Mouse (Mus musculus) hindbrain, embryonic 15.5 days (tissue): ENCODE measurements around the gene Cux1. TPM values are rescaled to one million over a fixed set of nuclear protein-coding genes. Genes with fewer than 3 reads are reported as not detected.

Experiments
- ATAC-seq: fragments of 200-750 bp; cut with Nextera tagmentation; 2 replicates; pipeline ENCODE4 v1.8.0; 2017; ENCODE audit warnings: low read depth, moderate number of reproducible peaks, moderate TSS enrichment; ENCODE audit not compliant: low FRiP score
- H3K27ac ChIP-seq: fragments of 300-500 bp; sonication (generic); replicated peaks from 2 replicates; pipeline ENCODE4 v1.5.1; 2015; ENCODE audit warnings: mild to moderate bottlenecking, inconsistent platforms
- H3K27me3 ChIP-seq: fragments of 300-500 bp; sonication (generic); 2 replicates; pipeline ENCODE4 v1.6.1; 2015; ENCODE audit warnings: control low read depth, inconsistent platforms
- H3K36me3 ChIP-seq: fragments of 300-500 bp; sonication (generic); 2 replicates; pipeline ENCODE4 v1.6.1; 2015; ENCODE audit warnings: control low read depth, inconsistent platforms
- H3K4me1 ChIP-seq: fragments of 300-500 bp; sonication (generic); replicated peaks from 2 replicates; pipeline ENCODE4 v1.6.1; 2015; ENCODE audit warnings: control low read depth, inconsistent platforms
- H3K4me2 ChIP-seq: fragments of 300-500 bp; sonication (generic); 2 replicates; pipeline ENCODE4 v1.6.1; 2015; ENCODE audit warnings: moderate library complexity, mild to moderate bottlenecking, inconsistent platforms
- H3K4me3 ChIP-seq: fragments of 300-500 bp; sonication (generic); 2 replicates; pipeline ENCODE4 v1.5.1; 2015; ENCODE audit warnings: mild to moderate bottlenecking, inconsistent platforms
- H3K9ac ChIP-seq: fragments of 300-500 bp; sonication (generic); 2 replicates; pipeline ENCODE4 v1.6.1; 2015; ENCODE audit warnings: inconsistent platforms
- H3K9me3 ChIP-seq: fragments of 300-500 bp; sonication (generic); 2 replicates; pipeline ENCODE4 v1.6.1; 2016; ENCODE audit warnings: control low read depth, inconsistent platforms
- WGBS: fragments of 180-500 bp; shearing (Covaris S2); methylation state at CpG from one replicate; pipeline ENCODE4 v1.1.7; 2015; 5-methylcytosine and 5-hydroxymethylcytosine counted together
- polyA plus RNA-seq: library from polyadenylated mRNA; unstranded; fragments of >200 nt; fragmentation: Nextera tagmentation; extraction: Ambion mirVana; gene quantifications from 2 replicates; pipeline ENCODE4 v1.2.1, GENCODE M21; 2015

The Cux1 gene
- polyA plus RNA-seq, 1 experiment from 2014 or later: 106 TPM

GRCm38 (mm10) chr5:136494927-136495326 lies 72.4 kb downstream of the Cux1 start:
- WGBS: 65% methylated on average over 7 of the region's 7 CpGs
- Histone ChIP-seq H3K27me3 (no peaks in the 10 kb centered on the region), H3K4me2 (no peak overlapping the region), H3K4me3 (no peak overlapping the region), H3K9me3 (no peaks in the 10 kb centered on the region), H3K27ac (no peak overlapping the region), H3K36me3 (no peaks in the 10 kb centered on the region), H3K9ac (no peak overlapping the region), H3K4me1 (peaks cover 20% of the 10 kb centered on the region)
- ATAC-seq: no peak

- Histone ChIP-seq H3K27me3 (no peaks in the 10 kb centered on the region), H3K4me2 (no peak overlapping the region), H3K9me3 (no peaks in the 10 kb centered on the region), H3K4me1 (peaks cover 13% of the 10 kb centered on the region), H3K27ac (no peak overlapping the region), H3K9ac (no peak overlapping the region), H3K36me3 (no peaks in the 10 kb centered on the region), H3K4me3 (no peak overlapping the region)
- no peak for ATAC-seq
- WGBS: 92% methylated on average over 2 of the region's 2 CpGs
Observed at GRCm38 (mm10) chr5:136494288-136494687, 73.0 kb downstream of the Cux1 start.

DNA sequence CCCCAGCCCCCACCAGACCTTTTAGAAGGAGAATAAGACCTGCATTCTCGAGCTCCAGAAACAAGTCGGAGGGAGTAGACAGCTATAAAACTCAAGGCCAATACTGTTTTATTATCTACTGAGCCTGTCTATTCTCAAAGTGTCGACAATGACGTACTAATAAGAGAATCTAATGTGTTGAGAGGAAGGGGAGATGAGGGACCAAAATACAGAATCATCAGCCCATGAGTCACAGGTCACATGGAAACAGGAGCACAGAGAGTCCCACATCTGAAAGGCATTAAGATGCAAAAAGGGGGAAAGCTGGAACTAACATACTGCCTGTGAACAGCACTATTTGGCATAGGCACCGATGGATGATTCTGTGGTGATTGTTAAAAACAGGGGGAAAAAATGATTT lies 77.8 kb downstream of the Cux1 start:
- H3K36me3 ChIP-seq: peaks cover 3% of the 10 kb centered on the region; the same call in 1 of the 2 replicates
- no peak overlapping the region for H3K4me3 ChIP-seq
- 86% methylated on average over 5 of the region's 5 CpGs for WGBS
- no peaks in the 10 kb centered on the region for H3K9me3 ChIP-seq
- no peak overlapping the region for H3K9ac ChIP-seq
- no peak overlapping the region for H3K4me2 ChIP-seq
- no peak for ATAC-seq
- H3K4me1 ChIP-seq: 0 out of 2 replicates have a peak, but pooled peaks cover 10% of the 10 kb centered on the region
- no peak overlapping the region for H3K27ac ChIP-seq
- H3K27me3 ChIP-seq: no peaks in the 10 kb centered on the region

DNA sequence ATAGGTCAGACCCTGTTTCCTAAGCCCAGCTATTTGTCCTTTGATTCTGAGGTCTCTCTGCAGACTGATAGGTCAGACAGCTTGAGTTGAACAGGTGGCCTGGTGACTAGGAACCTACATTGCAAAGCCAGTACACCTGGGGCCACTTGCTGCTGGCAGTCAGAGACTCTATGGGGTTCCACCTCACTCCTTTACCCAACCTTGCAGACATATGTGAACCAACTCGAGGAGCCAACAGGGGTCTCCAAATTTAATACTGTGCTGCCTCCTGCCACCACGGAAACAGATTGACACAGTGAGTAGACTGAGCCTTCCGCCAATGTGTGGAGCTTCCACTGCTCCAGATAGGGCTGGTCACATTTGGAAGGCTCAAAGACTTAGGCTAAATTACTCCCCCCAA lies 78.6 kb downstream of the Cux1 start:
- H3K27me3 ChIP-seq: no peaks in the 10 kb centered on the region
- no peak for ATAC-seq
- peaks cover 3% of the 10 kb centered on the region; the same call in 1 of the 2 replicates for H3K36me3 ChIP-seq
- WGBS: 74% methylated on average over 3 of the region's 3 CpGs
- H3K4me1 ChIP-seq: 0 out of 2 replicates have a peak, but pooled peaks cover 10% of the 10 kb centered on the region
- no peak overlapping the region for H3K4me3 ChIP-seq
- H3K4me2 ChIP-seq: no peak overlapping the region
- H3K9me3 ChIP-seq: no peaks in the 10 kb centered on the region
- H3K27ac ChIP-seq: no peak overlapping the region
- no peak overlapping the region for H3K9ac ChIP-seq

GRCm38 (mm10) chr5:136488223-136488622 lies 79.1 kb downstream of the Cux1 start:
- Histone ChIP-seq H3K4me3 (no peak overlapping the region), H3K27me3 (no peaks in the 10 kb centered on the region), H3K4me1 (0 out of 2 replicates have a peak, but pooled peaks cover 10% of the 10 kb centered on the region), H3K4me2 (no peak overlapping the region), H3K9me3 (no peaks in the 10 kb centered on the region), H3K27ac (no peak overlapping the region), H3K36me3 (peaks cover 3% of the 10 kb centered on the region; the same call in 1 of the 2 replicates), H3K9ac (no peak overlapping the region)
- ATAC-seq: no peak
- 88% methylated on average over 1 of the region's 1 CpGs for WGBS

DNA sequence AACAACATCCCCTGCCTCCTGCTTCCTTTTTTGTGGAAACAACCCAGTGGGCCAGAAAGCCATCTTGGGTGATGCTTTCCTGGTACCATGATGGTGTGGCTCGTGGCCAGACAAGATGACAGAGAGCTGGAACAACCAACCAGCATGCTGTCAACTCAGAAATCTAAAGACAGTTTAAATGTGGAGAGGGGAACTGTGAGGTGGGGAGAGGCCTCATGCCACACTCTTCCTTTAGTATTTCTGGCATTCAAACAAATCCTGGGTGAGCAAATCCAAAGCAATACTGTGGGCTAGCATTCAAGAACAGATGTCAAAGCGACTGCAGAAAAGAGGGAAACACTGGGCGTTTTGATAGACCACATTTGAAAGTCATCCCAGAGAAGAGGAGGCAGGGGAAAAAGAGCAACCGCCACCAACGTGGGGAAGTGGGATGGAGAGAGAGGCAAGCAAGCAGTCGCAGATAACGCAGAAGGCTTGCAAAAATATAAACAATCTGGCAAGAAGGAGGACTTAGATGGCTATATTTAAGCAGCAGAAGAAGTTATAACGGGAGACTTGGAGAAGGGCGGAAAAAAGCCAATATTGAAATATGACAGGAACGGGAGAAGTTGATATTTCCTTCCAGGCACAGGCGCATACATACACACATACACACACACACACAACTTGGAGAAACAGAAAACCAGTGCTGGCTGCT lies 79.7 kb downstream of the Cux1 start:
- no peak overlapping the region for H3K4me3 ChIP-seq
- peaks cover 3% of the 10 kb centered on the region; the same call in 1 of the 2 replicates for H3K36me3 ChIP-seq
- H3K9me3 ChIP-seq: no peaks in the 10 kb centered on the region
- H3K27ac ChIP-seq: no peak overlapping the region
- 0 out of 2 replicates have a peak, but pooled peaks cover 10% of the 10 kb centered on the region for H3K4me1 ChIP-seq
- no peaks in the 10 kb centered on the region for H3K27me3 ChIP-seq
- no peak for ATAC-seq
- 75% methylated on average over 11 of the region's 11 CpGs for WGBS
- no peak overlapping the region for H3K4me2 ChIP-seq
- H3K9ac ChIP-seq: no peak overlapping the region

GRCm38 (mm10) chr5:136486401-136486800 lies 80.9 kb downstream of the Cux1 start:
- H3K27ac ChIP-seq: no peak overlapping the region
- WGBS: 64% methylated on average over 3 of the region's 3 CpGs
- no peak overlapping the region for H3K9ac ChIP-seq
- no peak overlapping the region for H3K4me3 ChIP-seq
- H3K27me3 ChIP-seq: no peaks in the 10 kb centered on the region
- no peak overlapping the region for H3K4me2 ChIP-seq
- H3K36me3 ChIP-seq: peaks cover 3% of the 10 kb centered on the region; the same call in 1 of the 2 replicates
- 0 out of 2 replicates have a peak, but pooled peaks cover 10% of the 10 kb centered on the region for H3K4me1 ChIP-seq
- no peak for ATAC-seq
- no peaks in the 10 kb centered on the region for H3K9me3 ChIP-seq

GRCm38 (mm10) chr5:136485397-136485796 lies 81.9 kb downstream of the Cux1 start:
- H3K27ac ChIP-seq: no peak overlapping the region
- no peak overlapping the region for H3K4me3 ChIP-seq
- H3K27me3 ChIP-seq: no peaks in the 10 kb centered on the region
- H3K4me2 ChIP-seq: no peak overlapping the region
- no peak for ATAC-seq
- peaks cover 3% of the 10 kb centered on the region; the same call in 1 of the 2 replicates for H3K36me3 ChIP-seq
- no peak overlapping the region for H3K9ac ChIP-seq
- H3K9me3 ChIP-seq: no peaks in the 10 kb centered on the region
- 0 out of 2 replicates have a peak, but pooled peaks cover 10% of the 10 kb centered on the region for H3K4me1 ChIP-seq
- 94% methylated on average over 6 of the region's 6 CpGs for WGBS

- no peak overlapping the region for H3K9ac ChIP-seq
- H3K4me3 ChIP-seq: no peak overlapping the region
- no peak for ATAC-seq
- H3K4me1 ChIP-seq: no peaks in the 10 kb centered on the region
- no peak overlapping the region for H3K27ac ChIP-seq
- H3K4me2 ChIP-seq: no peak overlapping the region
- peaks cover 3% of the 10 kb centered on the region; the same call in 1 of the 2 replicates for H3K36me3 ChIP-seq
- WGBS: 91% methylated on average over 1 of the region's 1 CpGs
- H3K27me3 ChIP-seq: no peaks in the 10 kb centered on the region
- no peaks in the 10 kb centered on the region for H3K9me3 ChIP-seq
Observed at GRCm38 (mm10) chr5:136482434-136482833, 84.9 kb downstream of the Cux1 start.

DNA sequence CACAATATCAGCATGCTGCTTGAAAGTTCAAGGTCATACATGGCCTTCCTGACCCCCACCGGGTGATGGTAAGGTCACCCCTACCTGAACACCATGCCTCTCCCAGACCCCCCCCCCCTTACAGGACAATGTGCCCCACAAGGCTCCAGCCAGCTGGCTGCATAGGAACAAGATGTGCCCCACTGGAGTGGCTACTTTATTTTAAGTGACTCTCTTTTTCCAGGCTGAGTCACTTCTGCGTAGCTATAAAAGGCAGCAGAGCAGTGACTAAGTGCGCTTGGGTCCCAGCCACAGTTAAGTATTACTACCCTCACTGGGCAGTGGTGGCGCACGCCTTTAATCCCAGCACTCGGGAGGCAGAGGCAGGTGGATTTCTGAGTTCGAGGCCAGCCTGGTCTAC lies 86.7 kb downstream of the Cux1 start:
- H3K4me2 ChIP-seq: no peak overlapping the region
- 90% methylated on average over 7 of the region's 7 CpGs for WGBS
- no peak overlapping the region for H3K4me3 ChIP-seq
- H3K9ac ChIP-seq: no peak overlapping the region
- no peaks in the 10 kb centered on the region for H3K27me3 ChIP-seq
- no peaks in the 10 kb centered on the region for H3K9me3 ChIP-seq
- H3K4me1 ChIP-seq: peaks cover 7% of the 10 kb centered on the region; the same call in 1 of the 2 replicates
- peaks cover 3% of the 10 kb centered on the region; the same call in 1 of the 2 replicates for H3K36me3 ChIP-seq
- no peak overlapping the region for H3K27ac ChIP-seq
- ATAC-seq: no peak

DNA sequence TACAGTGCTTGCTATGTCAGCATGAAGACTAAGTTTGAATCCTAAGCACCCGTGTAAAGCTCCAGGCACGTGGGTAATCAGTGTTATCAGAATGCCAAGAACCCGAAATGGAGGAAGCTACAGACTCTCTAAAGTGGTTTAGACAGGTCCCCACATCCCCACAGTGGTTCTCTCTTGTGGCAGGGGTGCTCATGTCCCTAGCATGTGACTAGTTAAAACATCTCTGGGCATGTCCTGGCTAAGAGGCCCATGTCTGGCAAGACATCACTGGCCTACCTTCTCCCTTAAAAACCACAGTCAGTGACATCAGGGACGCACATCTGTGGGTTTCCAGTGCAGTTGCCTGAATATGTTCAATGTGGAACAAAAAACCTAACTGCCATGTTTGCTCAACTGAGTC lies 87.5 kb downstream of the Cux1 start:
- no peaks in the 10 kb centered on the region for H3K27me3 ChIP-seq
- WGBS: 89% methylated on average over 4 of the region's 4 CpGs
- no peak overlapping the region for H3K4me2 ChIP-seq
- H3K36me3 ChIP-seq: no peaks in the 10 kb centered on the region
- H3K27ac ChIP-seq: no peak overlapping the region
- no peaks in the 10 kb centered on the region for H3K9me3 ChIP-seq
- no peak overlapping the region for H3K4me3 ChIP-seq
- H3K4me1 ChIP-seq: peaks cover 10% of the 10 kb centered on the region; the same call in 1 of the 2 replicates
- ATAC-seq: no peak
- no peak overlapping the region for H3K9ac ChIP-seq

- Histone ChIP-seq H3K4me1 (peaks cover 10% of the 10 kb centered on the region; the same call in 1 of the 2 replicates), H3K9me3 (no peaks in the 10 kb centered on the region)
- WGBS: 93% methylated on average over 6 of the region's 6 CpGs
Observed at GRCm38 (mm10) chr5:136479024-136479763, 88.1 kb downstream of the Cux1 start.

More at GRCm38 (mm10) chr5:136479024-136479763, 88.1 kb downstream of the Cux1 start:
- Histone ChIP-seq H3K4me2 (no peak overlapping the region), H3K36me3 (no peaks in the 10 kb centered on the region), H3K27me3 (no peaks in the 10 kb centered on the region), H3K9ac (no peak overlapping the region), H3K27ac (no peak overlapping the region), H3K4me3 (no peak overlapping the region)
- no peak for ATAC-seq
